Mouse (Mus musculus) megakaryocyte, embryonic 14.5 days (primary cell): Measurements from ENCODE around the gene Vstm4.

Source experiments
- FLI1 ChIP-seq: IDR thresholded peaks from 2 replicates; pipeline ENCODE4 v1.6.1; 2012; ENCODE audit warnings: low read length, inconsistent platforms, mixed read lengths
- GATA1 ChIP-seq: IDR thresholded peaks from 3 replicates; pipeline ENCODE4 v1.6.1; 2012; ENCODE audit warnings: mixed read lengths, low read length, inconsistent platforms, borderline replicate concordance

GRCm38 (mm10) chr14:32827165-32827564, 29.4 kb upstream of the Vstm4 start:
- TF ChIP-seq GATA1: no peak
- no peak for TF ChIP-seq FLI1
